Mouse (Mus musculus): Measurements from ENCODE around the gene Sirt1. TPM values are rescaled to one million over a fixed set of nuclear protein-coding genes. Genes with fewer than 3 reads are reported as not detected.
"Not testable (repeated sequence)": the region's sequence is repeated elsewhere in the genome, so short reads cannot be mapped to it uniquely, and the experiment has no call there.

Gene Sirt1
- polyA plus RNA-seq, 1 experiment = 2.4 TPM

DNA sequence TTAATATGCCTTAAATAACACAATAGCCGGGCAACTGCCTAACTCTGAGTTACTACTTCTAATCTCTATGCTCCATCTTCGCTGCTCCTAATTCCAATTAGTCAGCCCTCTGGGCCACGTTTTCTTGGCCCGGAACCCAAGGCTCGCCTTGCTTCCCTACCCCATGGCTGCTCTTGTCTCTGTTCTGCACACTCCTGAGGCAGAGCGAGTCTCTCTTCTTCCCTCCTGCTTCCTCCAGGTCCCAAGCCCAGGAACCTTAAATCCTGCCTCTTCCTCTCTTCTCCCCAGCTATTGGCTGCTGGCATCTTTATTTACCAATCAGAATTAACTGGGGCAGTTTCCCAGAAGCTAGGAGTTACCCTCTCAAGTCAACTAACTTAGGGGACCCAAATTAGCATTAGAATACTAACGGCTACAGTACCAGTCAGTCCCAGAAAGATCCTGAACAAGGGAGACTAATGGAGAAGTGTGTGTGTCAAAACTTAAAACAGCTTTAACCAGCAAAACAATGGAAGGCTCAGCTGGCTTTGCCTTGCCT lies 15.5 kb downstream of the Sirt1 start:
- H3K79me2 ChIP-seq (ENCODE audit: control insufficient read depth, insufficient read depth) = no peaks in the 10 kb centered on the region
- no peak overlapping the region for H3ac ChIP-seq (ENCODE audit: control insufficient read depth, insufficient read length)
- H3K4me3 ChIP-seq = no peak overlapping the region
- H3K4me2 ChIP-seq (ENCODE audit: low read depth) = no peak overlapping the region
- H3K36me3 ChIP-seq (ENCODE audit: control insufficient read depth, insufficient read depth) = no peaks in the 10 kb centered on the region
- no peak for TF ChIP-seq CEBPB (IDR thresholded peaks at IDR 0.05; ENCODE audit: insufficient read depth, poor library complexity, severe bottlenecking)
- no peaks in the 10 kb centered on the region for H3K27me3 ChIP-seq (ENCODE audit: control insufficient read depth, insufficient read depth, insufficient read length)

DNA sequence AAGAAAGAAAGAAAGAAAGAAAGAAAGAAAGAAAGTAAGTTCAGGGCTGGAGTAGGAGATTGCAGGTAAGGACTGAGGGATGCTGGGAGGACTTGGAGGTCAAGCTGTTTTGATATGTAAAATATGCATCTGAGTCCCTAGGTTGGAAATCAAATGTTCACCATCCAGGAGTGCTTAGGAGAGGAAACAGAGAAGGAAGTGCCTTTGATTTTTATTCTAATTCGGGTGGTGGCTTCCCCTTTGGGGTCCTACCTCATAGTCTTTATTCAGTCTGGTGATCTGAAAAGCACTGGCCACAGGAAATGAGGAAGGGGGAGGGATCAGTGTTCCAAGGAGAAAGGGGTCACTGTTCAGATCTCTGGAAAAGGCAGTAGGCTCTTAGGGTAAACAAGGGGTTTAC lies 21.0 kb downstream of the Sirt1 start:
- Histone ChIP-seq H3ac (ENCODE audit: control insufficient read depth, insufficient read length) (no peak overlapping the region), H3K36me3 (ENCODE audit: control insufficient read depth, insufficient read depth) (no peaks in the 10 kb centered on the region), H3K79me2 (ENCODE audit: control insufficient read depth, insufficient read depth) (no peaks in the 10 kb centered on the region), H3K4me2 (ENCODE audit: low read depth) (no peak overlapping the region), H3K4me3 (no peak overlapping the region), H3K27me3 (ENCODE audit: control insufficient read depth, insufficient read depth, insufficient read length) (no peaks in the 10 kb centered on the region)
- TF ChIP-seq TCF3 (IDR thresholded peaks at IDR 0.05; ENCODE audit: insufficient read length, low read depth) = no peak
- no peak for TF ChIP-seq E2F4 (IDR thresholded peaks at IDR 0.05; ENCODE audit: insufficient read depth)
- no peak for TF ChIP-seq SRF (IDR thresholded peaks at IDR 0.05; ENCODE audit: control insufficient read depth, insufficient read length, low read depth)
- TF ChIP-seq POLR2AphosphoS2 (IDR thresholded peaks at IDR 0.05; ENCODE audit: insufficient read length, low read depth) = no peak
- no peak for TF ChIP-seq REST (IDR thresholded peaks at IDR 0.05; ENCODE audit: insufficient read depth, insufficient read length)
- no peak for TF ChIP-seq MAX (IDR thresholded peaks at IDR 0.05; ENCODE audit: low read depth)
- no peak for TF ChIP-seq USF1 (IDR thresholded peaks at IDR 0.05; ENCODE audit: low read depth)
- TF ChIP-seq POLR2A (IDR thresholded peaks at IDR 0.05; ENCODE audit: insufficient read length, low read depth) = no peak
- TF ChIP-seq CEBPB (IDR thresholded peaks at IDR 0.05; ENCODE audit: insufficient read depth, poor library complexity, severe bottlenecking) = no peak
- TF ChIP-seq MYOD1 (IDR thresholded peaks at IDR 0.05; ENCODE audit: control insufficient read depth in 1 of 3, insufficient read length in 2 of 3, low read depth in 2 of 3) = no peak
- TF ChIP-seq TCF12 (IDR thresholded peaks at IDR 0.05; ENCODE audit: insufficient read depth, poor library complexity, severe bottlenecking) = no peak

GRCm38 (mm10) chr10:63352111-63352510 lies 29.4 kb downstream of the Sirt1 start:
- H3K36me3 ChIP-seq (ENCODE audit: control insufficient read depth, insufficient read depth) = no peaks in the 10 kb centered on the region
- H3K4me3 ChIP-seq = no peak overlapping the region
- no peak overlapping the region for H3K4me2 ChIP-seq (ENCODE audit: low read depth)
- TF ChIP-seq POLR2AphosphoS2 (IDR thresholded peaks at IDR 0.05; ENCODE audit: insufficient read length, low read depth) = no peak
- H3K79me2 ChIP-seq (ENCODE audit: control insufficient read depth, insufficient read depth) = no peaks in the 10 kb centered on the region
- peaks cover 5% of the 10 kb centered on the region for H3K27me3 ChIP-seq (ENCODE audit: control insufficient read depth, insufficient read depth, insufficient read length)
- H3ac ChIP-seq (ENCODE audit: control insufficient read depth, insufficient read length) = no peak overlapping the region

- not testable (repeated sequence) for H3K4me2 ChIP-seq (ENCODE audit: low read depth); H3K4me3 ChIP-seq; H3K79me2 ChIP-seq (ENCODE audit: control insufficient read depth, insufficient read depth); H3K27me3 ChIP-seq (ENCODE audit: control insufficient read depth, insufficient read depth, insufficient read length); H3ac ChIP-seq (ENCODE audit: control insufficient read depth, insufficient read length); H3K36me3 ChIP-seq (ENCODE audit: control insufficient read depth, insufficient read depth)
Measured at GRCm38 (mm10) chr10:63351099-63351498, 30.4 kb downstream of the Sirt1 start.

DNA sequence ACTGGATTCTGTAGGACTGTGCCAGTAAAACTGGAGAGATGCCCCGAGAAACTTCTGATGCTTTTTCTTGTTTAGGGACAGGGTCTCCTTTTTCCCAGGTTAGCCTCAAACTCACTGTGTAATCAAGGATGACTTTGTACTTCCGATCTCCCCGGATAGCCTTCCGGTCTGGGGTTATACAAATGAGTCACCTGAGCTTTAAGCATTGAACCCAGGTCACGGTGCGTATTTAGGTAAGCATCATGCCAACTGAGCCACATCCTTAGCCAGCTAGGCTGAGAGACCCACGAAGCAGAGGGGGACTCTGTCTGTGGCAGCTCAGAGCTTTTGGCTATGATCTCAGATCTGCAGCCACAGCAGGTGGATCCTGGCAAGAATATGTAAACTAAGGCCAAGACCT lies 30.8 kb downstream of the Sirt1 start:
- H3K79me2 ChIP-seq (ENCODE audit: control insufficient read depth, insufficient read depth) = no peaks in the 10 kb centered on the region
- peaks cover 5% of the 10 kb centered on the region for H3K27me3 ChIP-seq (ENCODE audit: control insufficient read depth, insufficient read depth, insufficient read length)
- H3K4me3 ChIP-seq = no peak overlapping the region
- TF ChIP-seq USF1 (IDR thresholded peaks at IDR 0.05; ENCODE audit: low read depth) = no peak
- TF ChIP-seq TCF12 (IDR thresholded peaks at IDR 0.05; ENCODE audit: insufficient read depth, poor library complexity, severe bottlenecking) = no peak
- TF ChIP-seq E2F4 (IDR thresholded peaks at IDR 0.05; ENCODE audit: insufficient read depth) = no peak
- no peak for TF ChIP-seq POLR2A (IDR thresholded peaks at IDR 0.05; ENCODE audit: insufficient read length, low read depth)
- TF ChIP-seq REST (IDR thresholded peaks at IDR 0.05; ENCODE audit: insufficient read depth, insufficient read length) = no peak
- no peak for TF ChIP-seq MYOG (IDR thresholded peaks at IDR 0.05; ENCODE audit: control insufficient read depth in 1 of 3, insufficient read depth in 1 of 3, insufficient read length in 2 of 3, low read depth in 2 of 3)
- no peak for TF ChIP-seq SRF (IDR thresholded peaks at IDR 0.05; ENCODE audit: control insufficient read depth, insufficient read length, low read depth)
- TF ChIP-seq MAX (IDR thresholded peaks at IDR 0.05; ENCODE audit: low read depth) = no peak
- no peak for TF ChIP-seq MYOD1 (IDR thresholded peaks at IDR 0.05; ENCODE audit: control insufficient read depth in 1 of 3, insufficient read length in 2 of 3, low read depth in 2 of 3)
- no peak for TF ChIP-seq TCF3 (IDR thresholded peaks at IDR 0.05; ENCODE audit: insufficient read length, low read depth)
- no peak for TF ChIP-seq POLR2AphosphoS2 (IDR thresholded peaks at IDR 0.05; ENCODE audit: insufficient read length, low read depth)
- TF ChIP-seq CEBPB (IDR thresholded peaks at IDR 0.05; ENCODE audit: insufficient read depth, poor library complexity, severe bottlenecking) = no peak
- H3K4me2 ChIP-seq (ENCODE audit: low read depth) = no peak overlapping the region
- no peak overlapping the region for H3ac ChIP-seq (ENCODE audit: control insufficient read depth, insufficient read length)
- no peaks in the 10 kb centered on the region for H3K36me3 ChIP-seq (ENCODE audit: control insufficient read depth, insufficient read depth)

GRCm38 (mm10) chr10:63348291-63348690 lies 33.2 kb downstream of the Sirt1 start:
- H3K36me3 ChIP-seq (ENCODE audit: control insufficient read depth, insufficient read depth) = no peaks in the 10 kb centered on the region
- no peak overlapping the region for H3K4me3 ChIP-seq
- TF ChIP-seq MAX (IDR thresholded peaks at IDR 0.05; ENCODE audit: low read depth) (no peak), CEBPB (IDR thresholded peaks at IDR 0.05; ENCODE audit: insufficient read depth, poor library complexity, severe bottlenecking) (no peak), USF1 (IDR thresholded peaks at IDR 0.05; ENCODE audit: low read depth) (no peak), REST (IDR thresholded peaks at IDR 0.05; ENCODE audit: insufficient read depth, insufficient read length) (no peak), SRF (IDR thresholded peaks at IDR 0.05; ENCODE audit: control insufficient read depth, insufficient read length, low read depth) (no peak), E2F4 (IDR thresholded peaks at IDR 0.05; ENCODE audit: insufficient read depth) (no peak), MYOD1 (IDR thresholded peaks at IDR 0.05; ENCODE audit: control insufficient read depth in 1 of 3, insufficient read length in 2 of 3, low read depth in 2 of 3) (no peak), TCF3 (IDR thresholded peaks at IDR 0.05; ENCODE audit: insufficient read length, low read depth) (no peak), TCF12 (IDR thresholded peaks at IDR 0.05; ENCODE audit: insufficient read depth, poor library complexity, severe bottlenecking) (no peak), POLR2A (IDR thresholded peaks at IDR 0.05; ENCODE audit: insufficient read length, low read depth) (no peak), POLR2AphosphoS2 (IDR thresholded peaks at IDR 0.05; ENCODE audit: insufficient read length, low read depth) (no peak), MYOG (IDR thresholded peaks at IDR 0.05; ENCODE audit: control insufficient read depth in 1 of 3, insufficient read depth in 1 of 3, insufficient read length in 2 of 3, low read depth in 2 of 3) (no peak)
- H3K4me2 ChIP-seq (ENCODE audit: low read depth) = no peak overlapping the region
- H3K79me2 ChIP-seq (ENCODE audit: control insufficient read depth, insufficient read depth) = no peaks in the 10 kb centered on the region
- H3K27me3 ChIP-seq (ENCODE audit: control insufficient read depth, insufficient read depth, insufficient read length) = peaks cover 5% of the 10 kb centered on the region
- H3ac ChIP-seq (ENCODE audit: control insufficient read depth, insufficient read length) = no peak overlapping the region
